Mouse (Mus musculus): ENCODE results near the gene Gm10644. TPM values are rescaled to one million over a fixed set of nuclear protein-coding genes. Genes with fewer than 3 reads are reported as not detected.

Gm10644 gene
- polyA plus RNA-seq (2016; fragmentation: Nextera tagmentation; extraction: Ambion mirVana) = 0.88 and 0.90 TPM in 2 replicates

GRCm38 (mm10) chr8:83955106-83955957 lies at the start of gene Gm10644, which contains the start of gene Asf1b:
TSS of gene Gm10644 (minus strand) at chr8:83955205.
TSS of gene Asf1b (plus strand) at chr8:83955507.
- H3K4me1 ChIP-seq = peaks cover 23% of the 10 kb centered on the region
- peak within 1 kb of the TSS; percentile 72 for H3K4me3 ChIP-seq (replicated peaks)
- no peaks in the 10 kb centered on the region for H3K27me3 ChIP-seq
- under 1% methylated on average over 75 of the region's 75 CpGs for WGBS
- peak; percentile 99 for ATAC-seq (ENCODE audit: low FRiP score)
- 0 out of 2 replicates have a peak within 1 kb of the TSS, but pooled peaks have one; percentile 32 for H3K27ac ChIP-seq
- H3K9ac ChIP-seq = peak within 1 kb of the TSS; percentile 69
- H3K9me3 ChIP-seq = no peaks in the 10 kb centered on the region
- H3K36me3 ChIP-seq (replicated peaks) = no peaks in the 10 kb centered on the region
- H3K4me2 ChIP-seq = peak within 1 kb of the TSS; percentile 91

- peaks cover 45% of the 10 kb centered on the region for H3K27me3 ChIP-seq
- WGBS = 1% methylated on average over 30 of the region's 30 CpGs
Measured at GRCm38 (mm10) chr8:84004533-84005201, 49.7 kb upstream of the Gm10644 start.

GRCm38 (mm10) chr8:84003612-84004246 lies 48.7 kb upstream of the Gm10644 start:
- Histone ChIP-seq H3K9me3 (no peaks in the 10 kb centered on the region), H3K27ac (no peak overlapping the region), H3K4me1 (peaks cover 31% of the 10 kb centered on the region), H3K27me3 (peaks cover 45% of the 10 kb centered on the region), H3K36me3 (replicated peaks) (peaks cover 24% of the 10 kb centered on the region), H3K4me3 (replicated peaks) (peak overlapping the region; percentile 60), H3K9ac (peak overlapping the region; percentile 70; the same call in 1 of the 2 replicates), H3K4me2 (peak overlapping the region; percentile 82)
- ATAC-seq (ENCODE audit: low FRiP score) = no peak
- WGBS = 78% methylated on average over 6 of the region's 6 CpGs

More at GRCm38 (mm10) chr8:84004533-84005201, 49.7 kb upstream of the Gm10644 start:
- H3K36me3 ChIP-seq (replicated peaks) = peaks cover 18% of the 10 kb centered on the region
- peak; percentile 84 for ATAC-seq (ENCODE audit: low FRiP score)
- peak overlapping the region; percentile 82 for H3K4me2 ChIP-seq
- H3K9me3 ChIP-seq = no peaks in the 10 kb centered on the region
- peaks cover 22% of the 10 kb centered on the region for H3K4me1 ChIP-seq
- H3K27ac ChIP-seq = peak overlapping the region; percentile 61
- H3K9ac ChIP-seq = peak overlapping the region; percentile 70
- peak overlapping the region; percentile 60 for H3K4me3 ChIP-seq (replicated peaks)

GRCm38 (mm10) chr8:84002957-84003611 lies 48.1 kb upstream of the Gm10644 start:
- Histone ChIP-seq H3K36me3 (replicated peaks) (peaks cover 24% of the 10 kb centered on the region), H3K4me2 (no peak overlapping the region), H3K9ac (no peak overlapping the region), H3K4me3 (replicated peaks) (no peak overlapping the region), H3K27ac (no peak overlapping the region), H3K27me3 (peaks cover 43% of the 10 kb centered on the region), H3K4me1 (peaks cover 37% of the 10 kb centered on the region), H3K9me3 (no peaks in the 10 kb centered on the region)
- 55% methylated on average over 12 of the region's 12 CpGs for WGBS
- ATAC-seq (ENCODE audit: low FRiP score) = no peak

GRCm38 (mm10) chr8:84001281-84002000 lies 46.4 kb upstream of the Gm10644 start, which contains the start of gene 1700067K01Rik:
TSS of gene 1700067K01Rik (plus strand) at chr8:84001502.
- no peaks in the 10 kb centered on the region for H3K9me3 ChIP-seq
- H3K4me1 ChIP-seq = peaks cover 40% of the 10 kb centered on the region
- H3K4me2 ChIP-seq = peak within 1 kb of the TSS; percentile 32
- H3K27ac ChIP-seq = no peak within 1 kb of the TSS
- WGBS = 16% methylated on average over 61 of the region's 61 CpGs
- peak within 1 kb of the TSS; percentile 14 for H3K4me3 ChIP-seq (replicated peaks)
- H3K27me3 ChIP-seq = peaks cover 43% of the 10 kb centered on the region
- H3K9ac ChIP-seq = peak within 1 kb of the TSS; percentile 12; the same call in 1 of the 2 replicates
- peaks cover 24% of the 10 kb centered on the region for H3K36me3 ChIP-seq (replicated peaks)
- no peak for ATAC-seq (ENCODE audit: low FRiP score)

GRCm38 (mm10) chr8:83999825-84000224 lies 44.8 kb upstream of the Gm10644 start:
- no peak overlapping the region for H3K4me3 ChIP-seq (replicated peaks)
- no peaks in the 10 kb centered on the region for H3K9me3 ChIP-seq
- no peak for ATAC-seq (ENCODE audit: low FRiP score)
- no peak overlapping the region for H3K9ac ChIP-seq
- no peak overlapping the region for H3K27ac ChIP-seq
- 89% methylated on average over 2 of the region's 2 CpGs for WGBS
- 0 out of 2 replicates have a peak overlapping the region, but pooled peaks have one; percentile 82 for H3K4me2 ChIP-seq
- H3K36me3 ChIP-seq (replicated peaks) = peaks cover 28% of the 10 kb centered on the region
- H3K4me1 ChIP-seq = peaks cover 43% of the 10 kb centered on the region
- H3K27me3 ChIP-seq = peaks cover 43% of the 10 kb centered on the region

- H3K36me3 ChIP-seq (replicated peaks) = peaks cover 31% of the 10 kb centered on the region
- H3K4me2 ChIP-seq = peak overlapping the region; percentile 82
- peak overlapping the region; percentile 88 for H3K4me3 ChIP-seq (replicated peaks)
- peaks cover 40% of the 10 kb centered on the region for H3K4me1 ChIP-seq
- H3K27me3 ChIP-seq = peaks cover 43% of the 10 kb centered on the region
- WGBS = 66% methylated on average over 16 of the region's 16 CpGs
- H3K9me3 ChIP-seq = no peaks in the 10 kb centered on the region
- no peak for ATAC-seq (ENCODE audit: low FRiP score)
- H3K9ac ChIP-seq = peak overlapping the region; percentile 87
- no peak overlapping the region for H3K27ac ChIP-seq
Measured at GRCm38 (mm10) chr8:83999057-83999705, 44.2 kb upstream of the Gm10644 start.

GRCm38 (mm10) chr8:83998231-83999056 lies 43.4 kb upstream of the Gm10644 start:
- peaks cover 36% of the 10 kb centered on the region for H3K4me1 ChIP-seq
- peaks cover 43% of the 10 kb centered on the region for H3K27me3 ChIP-seq
- H3K9me3 ChIP-seq = no peaks in the 10 kb centered on the region
- H3K9ac ChIP-seq = peak overlapping the region; percentile 87
- peaks cover 34% of the 10 kb centered on the region for H3K36me3 ChIP-seq (replicated peaks)
- H3K4me3 ChIP-seq (replicated peaks) = peak overlapping the region; percentile 88
- H3K4me2 ChIP-seq = peak overlapping the region; percentile 82
- peak overlapping the region; percentile 88 for H3K27ac ChIP-seq
- WGBS = under 1% methylated on average over 86 of the region's 92 CpGs
- ATAC-seq (ENCODE audit: low FRiP score) = peak; percentile 21; the same call in 1 of the 2 replicates

- peaks cover 37% of the 10 kb centered on the region for H3K36me3 ChIP-seq (replicated peaks)
Measured at GRCm38 (mm10) chr8:83997511-83998141, 42.6 kb upstream of the Gm10644 start, which contains the start of gene Samd1. TSS of gene Samd1 (plus strand) at chr8:83997672.

More at GRCm38 (mm10) chr8:83997511-83998141, 42.6 kb upstream of the Gm10644 start, which contains the start of gene Samd1:
- peak within 1 kb of the TSS; percentile 88 for H3K4me3 ChIP-seq (replicated peaks)
- H3K27ac ChIP-seq = peak within 1 kb of the TSS; percentile 98
- peaks cover 36% of the 10 kb centered on the region for H3K4me1 ChIP-seq
- peak within 1 kb of the TSS; percentile 89 for H3K9ac ChIP-seq
- H3K27me3 ChIP-seq = peaks cover 35% of the 10 kb centered on the region
- peak within 1 kb of the TSS; percentile 82 for H3K4me2 ChIP-seq
- under 1% methylated on average over 58 of the region's 112 CpGs for WGBS
- ATAC-seq (ENCODE audit: low FRiP score) = peak; percentile 22; the same call in 1 of the 2 replicates
- H3K9me3 ChIP-seq = no peaks in the 10 kb centered on the region
